Mouse (Mus musculus) lung, embryonic 15.5 days (tissue): Measurements from ENCODE around the gene Kcnma1. TPM values are rescaled to one million over a fixed set of nuclear protein-coding genes. Genes with fewer than 3 reads are reported as not detected.

Experiments
- ATAC-seq: fragments of 200-750 bp; cut with Nextera tagmentation; 2 replicates; pipeline ENCODE4 v1.8.0; 2017; ENCODE audit warnings: moderate number of reproducible peaks, borderline replicate concordance; ENCODE audit not compliant: low FRiP score, low TSS enrichment; ENCODE audit errors: extremely low read depth
- H3K27ac ChIP-seq: fragments of 300-500 bp; sonication (generic); 2 replicates; pipeline ENCODE4 v1.5.1; 2015; ENCODE audit warnings: moderate library complexity, mild to moderate bottlenecking, inconsistent platforms
- H3K27me3 ChIP-seq: fragments of 300-500 bp; sonication (generic); 2 replicates; pipeline ENCODE4 v1.6.1; 2015; ENCODE audit warnings: inconsistent platforms
- H3K36me3 ChIP-seq: fragments of 300-500 bp; sonication (generic); 2 replicates; pipeline ENCODE4 v1.6.1; 2015; ENCODE audit warnings: inconsistent platforms
- H3K4me1 ChIP-seq: fragments of 300-500 bp; sonication (generic); 2 replicates; pipeline ENCODE4 v1.6.1; 2015; ENCODE audit warnings: inconsistent platforms
- H3K4me2 ChIP-seq: fragments of 300-500 bp; sonication (generic); 2 replicates; pipeline ENCODE4 v1.6.1; 2015; ENCODE audit warnings: inconsistent platforms, mild to moderate bottlenecking, moderate library complexity
- H3K4me3 ChIP-seq: fragments of 300-500 bp; sonication (generic); 2 replicates; pipeline ENCODE4 v1.5.1; 2015; ENCODE audit warnings: mild to moderate bottlenecking, inconsistent platforms
- H3K9ac ChIP-seq: fragments of 300-500 bp; sonication (generic); 2 replicates; pipeline ENCODE4 v1.6.1; 2015; ENCODE audit warnings: inconsistent platforms
- H3K9me3 ChIP-seq: fragments of 300-500 bp; sonication (generic); 2 replicates; pipeline ENCODE4 v1.6.1; 2016; ENCODE audit warnings: inconsistent platforms
- WGBS: fragments of 180-500 bp; shearing (Covaris S2); methylation state at CpG from one replicate; pipeline ENCODE4 v1.1.7; 2015; 5-methylcytosine and 5-hydroxymethylcytosine counted together
- polyA plus RNA-seq: library from polyadenylated mRNA; unstranded; fragments of >200 nt; fragmentation: Nextera tagmentation; extraction: Ambion mirVana; gene quantifications from 2 replicates; pipeline ENCODE4 v1.2.1, GENCODE M21; 2015

Kcnma1 gene
- polyA plus RNA-seq, 1 experiment from 2014 or later = 1.4 TPM

DNA sequence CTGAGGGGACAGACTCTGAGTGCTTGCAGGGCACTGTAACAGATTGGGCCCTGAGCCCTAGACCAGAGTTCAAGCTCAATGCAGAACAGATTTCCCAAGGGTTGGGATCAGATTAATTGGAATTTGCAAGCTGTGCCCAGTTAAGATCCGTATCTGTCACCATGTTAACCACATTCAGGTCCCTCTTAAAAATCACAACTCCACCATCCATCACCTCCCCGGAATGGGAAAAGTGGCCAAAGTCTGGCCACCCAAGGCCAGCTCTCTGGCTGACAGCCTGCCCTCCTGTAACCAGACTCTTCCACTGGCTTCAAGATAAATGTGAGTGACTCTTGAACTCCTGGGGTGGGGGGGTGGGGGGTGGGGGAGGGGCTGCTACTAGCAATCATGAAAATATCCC, 70.4 kb downstream of the Kcnma1 start:
- Histone ChIP-seq H3K36me3 (no peaks in the 10 kb centered on the region), H3K4me3 (no peak overlapping the region), H3K4me1 (no peaks in the 10 kb centered on the region), H3K9ac (no peak overlapping the region), H3K27ac (no peak overlapping the region), H3K4me2 (no peak overlapping the region), H3K27me3 (no peaks in the 10 kb centered on the region), H3K9me3 (no peaks in the 10 kb centered on the region)
- WGBS = 40% methylated on average over 2 of the region's 2 CpGs
- no peak for ATAC-seq

DNA sequence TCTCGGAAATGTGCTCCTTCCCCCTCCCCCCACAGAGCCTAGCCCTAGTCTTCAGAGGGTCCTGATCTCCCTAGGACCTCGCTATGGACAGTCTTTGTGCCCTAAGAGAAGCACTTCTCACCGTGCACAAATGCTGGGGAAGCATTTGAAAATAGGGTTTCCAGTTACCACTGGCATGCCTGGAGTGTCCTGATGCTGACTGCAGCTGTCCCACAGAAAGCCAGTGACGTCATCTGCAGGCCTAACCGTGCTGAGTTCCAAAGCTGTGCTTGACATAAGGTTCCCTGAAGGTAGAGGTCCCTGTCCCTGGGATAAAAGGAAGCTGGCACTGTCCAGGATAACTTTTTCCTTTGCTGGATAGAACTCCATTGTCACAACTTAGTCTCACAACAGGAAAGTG, 71.1 kb downstream of the Kcnma1 start:
- no peak for ATAC-seq
- Histone ChIP-seq H3K4me2 (no peak overlapping the region), H3K9ac (no peak overlapping the region), H3K4me3 (no peak overlapping the region), H3K9me3 (no peaks in the 10 kb centered on the region), H3K36me3 (no peaks in the 10 kb centered on the region), H3K27me3 (no peaks in the 10 kb centered on the region), H3K4me1 (no peaks in the 10 kb centered on the region), H3K27ac (no peak overlapping the region)
- 31% methylated on average over 5 of the region's 5 CpGs for WGBS

DNA sequence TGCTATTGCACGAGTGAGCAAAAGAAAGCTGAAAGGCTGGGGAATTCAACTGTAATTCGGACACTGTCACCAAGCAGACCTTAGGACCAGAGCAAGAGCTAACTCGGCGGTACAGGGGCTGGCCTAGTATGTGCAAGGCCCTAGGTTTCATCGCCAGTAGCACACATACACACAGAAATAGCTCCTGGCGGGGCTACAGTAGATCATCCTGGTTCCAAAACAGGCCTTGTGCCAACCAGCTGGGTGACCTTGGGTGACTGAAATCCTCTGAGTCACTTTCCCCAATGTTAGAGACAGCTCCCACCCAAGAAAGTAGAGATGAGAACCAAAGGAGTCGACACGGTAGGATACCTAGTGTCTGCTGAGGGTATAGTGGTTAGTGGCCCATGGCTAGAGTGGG, 72.2 kb downstream of the Kcnma1 start:
- Histone ChIP-seq H3K27ac (no peak overlapping the region), H3K36me3 (no peaks in the 10 kb centered on the region), H3K9ac (no peak overlapping the region), H3K9me3 (no peaks in the 10 kb centered on the region), H3K4me1 (no peaks in the 10 kb centered on the region), H3K4me3 (no peak overlapping the region), H3K4me2 (no peak overlapping the region), H3K27me3 (no peaks in the 10 kb centered on the region)
- no peak for ATAC-seq
- 83% methylated on average over 8 of the region's 8 CpGs for WGBS

DNA sequence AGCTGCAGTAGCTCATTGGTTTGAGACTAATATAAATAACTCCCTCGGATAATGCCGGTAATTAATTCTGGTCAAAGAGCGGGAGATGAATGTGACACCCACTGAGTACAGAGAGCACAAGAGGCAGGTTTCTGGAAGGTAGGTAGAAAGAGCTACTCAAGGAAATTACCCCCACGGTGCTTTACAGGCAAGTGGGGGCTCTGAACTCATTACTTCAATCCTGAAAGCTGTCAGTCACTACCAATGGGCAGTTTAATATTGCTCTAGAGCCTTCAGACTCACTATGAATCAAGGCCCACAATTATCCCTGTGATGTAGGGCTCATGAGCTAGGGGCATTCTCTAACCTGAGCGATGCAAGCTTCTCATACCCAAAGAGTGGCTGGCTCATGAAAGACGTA, 79.3 kb downstream of the Kcnma1 start:
- 77% methylated on average over 6 of the region's 6 CpGs for WGBS
- Histone ChIP-seq H3K9me3 (no peaks in the 10 kb centered on the region), H3K9ac (no peak overlapping the region), H3K4me1 (no peaks in the 10 kb centered on the region), H3K4me3 (no peak overlapping the region), H3K36me3 (no peaks in the 10 kb centered on the region), H3K27me3 (no peaks in the 10 kb centered on the region), H3K4me2 (no peak overlapping the region), H3K27ac (no peak overlapping the region)
- ATAC-seq = no peak

DNA sequence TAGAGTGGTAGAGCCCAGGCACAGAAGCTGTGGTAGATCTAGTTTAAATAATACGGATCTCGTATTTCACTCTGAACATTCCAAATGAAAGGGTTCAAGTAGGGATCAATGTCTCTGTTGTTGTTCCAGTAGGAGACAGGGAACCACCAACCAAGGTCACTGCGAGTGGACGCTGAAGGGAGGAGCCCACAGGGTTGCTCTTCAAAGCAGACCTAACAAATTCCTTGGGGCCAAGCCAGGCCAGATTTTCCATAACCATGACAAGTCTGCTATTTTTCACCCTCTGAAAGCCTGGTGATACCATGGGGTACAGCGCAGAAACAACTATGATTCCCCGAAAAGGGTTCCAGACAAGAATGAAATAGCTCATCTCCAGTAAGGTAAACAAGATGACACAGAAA, 82.6 kb downstream of the Kcnma1 start:
- no peaks in the 10 kb centered on the region for H3K9me3 ChIP-seq
- H3K27me3 ChIP-seq = no peaks in the 10 kb centered on the region
- H3K4me2 ChIP-seq = no peak overlapping the region
- H3K4me3 ChIP-seq = no peak overlapping the region
- WGBS = 54% methylated on average over 6 of the region's 6 CpGs
- no peaks in the 10 kb centered on the region for H3K36me3 ChIP-seq
- ATAC-seq = no peak
- H3K9ac ChIP-seq = no peak overlapping the region
- no peaks in the 10 kb centered on the region for H3K4me1 ChIP-seq
- H3K27ac ChIP-seq = no peak overlapping the region

DNA sequence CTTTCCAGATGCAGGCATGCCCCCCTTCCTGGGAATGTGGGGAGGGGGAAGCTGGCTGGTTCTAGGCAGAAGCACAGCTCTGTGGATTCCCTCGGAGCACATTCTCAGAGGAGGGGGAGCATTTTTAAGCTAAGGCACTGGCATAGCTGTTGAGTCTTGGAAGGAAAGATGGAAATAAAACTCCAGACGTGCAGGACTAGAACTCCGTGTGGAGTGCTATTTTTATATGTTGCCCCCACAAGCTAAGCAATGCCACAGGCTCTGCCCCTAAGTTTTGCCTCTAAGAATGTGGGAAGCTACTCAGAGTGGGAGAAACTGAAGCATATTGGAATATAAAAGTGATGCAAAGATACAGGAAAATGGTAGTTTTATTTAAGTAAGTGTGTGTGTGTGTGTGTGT, 85.1 kb downstream of the Kcnma1 start:
- no peak overlapping the region for H3K27ac ChIP-seq

DNA sequence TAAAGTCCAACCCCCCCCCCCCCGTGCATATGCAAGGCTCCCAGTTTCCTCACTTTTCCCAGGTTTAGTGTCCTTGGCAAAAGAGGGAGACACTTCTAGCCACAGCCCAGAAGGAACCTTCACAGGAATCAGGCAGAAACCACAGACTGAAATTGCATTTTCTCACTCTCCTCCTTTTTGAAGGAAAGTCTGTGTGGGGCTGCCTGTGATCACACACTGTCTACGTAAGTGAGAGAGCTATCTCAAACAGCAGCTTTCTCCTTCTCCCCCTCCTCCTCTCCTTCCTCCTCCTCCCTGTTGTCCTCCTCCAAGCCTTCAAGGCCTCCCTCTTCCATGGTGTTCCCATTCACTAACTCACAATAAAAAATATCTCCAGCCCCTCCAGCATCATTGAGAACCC, 90.9 kb downstream of the Kcnma1 start:
- no peaks in the 10 kb centered on the region for H3K27me3 ChIP-seq
- H3K4me1 ChIP-seq = no peaks in the 10 kb centered on the region
- no peak for ATAC-seq
- no peaks in the 10 kb centered on the region for H3K9me3 ChIP-seq
- no peak overlapping the region for H3K9ac ChIP-seq
- H3K36me3 ChIP-seq = no peaks in the 10 kb centered on the region
- H3K27ac ChIP-seq = no peak overlapping the region
- WGBS = 73% methylated on average over 2 of the region's 2 CpGs
- no peak overlapping the region for H3K4me2 ChIP-seq
- no peak overlapping the region for H3K4me3 ChIP-seq

More for the DNA sequence above, 85.1 kb downstream of the Kcnma1 start:
- WGBS = 72% methylated on average over 3 of the region's 3 CpGs
- no peaks in the 10 kb centered on the region for H3K4me1 ChIP-seq
- no peaks in the 10 kb centered on the region for H3K27me3 ChIP-seq
- no peak overlapping the region for H3K4me2 ChIP-seq
- H3K4me3 ChIP-seq = no peak overlapping the region
- no peak for ATAC-seq
- H3K36me3 ChIP-seq = no peaks in the 10 kb centered on the region
- H3K9ac ChIP-seq = no peak overlapping the region
- no peaks in the 10 kb centered on the region for H3K9me3 ChIP-seq

DNA sequence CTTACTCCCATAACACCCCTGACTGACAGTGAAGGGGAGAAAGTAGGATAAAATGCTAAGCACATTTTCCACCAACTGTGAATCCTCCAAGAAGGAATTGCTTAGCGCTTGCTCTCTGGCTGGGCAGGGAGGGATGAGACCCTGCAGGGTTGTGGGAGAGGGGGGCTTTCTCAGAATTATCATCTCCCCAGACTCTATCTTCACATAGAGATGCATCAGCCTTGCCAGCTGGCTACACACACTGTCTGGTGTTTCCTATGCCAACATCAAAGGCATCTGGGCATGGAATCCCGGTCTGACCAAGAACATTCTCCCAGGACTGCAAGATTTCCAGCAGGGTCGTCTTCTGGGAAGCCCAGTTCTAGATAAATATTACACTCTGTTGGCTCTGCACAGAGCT, 91.5 kb downstream of the Kcnma1 start:
- WGBS = 71% methylated on average over 3 of the region's 3 CpGs
- Histone ChIP-seq H3K27me3 (no peaks in the 10 kb centered on the region), H3K9ac (no peak overlapping the region), H3K27ac (no peak overlapping the region), H3K4me1 (no peaks in the 10 kb centered on the region), H3K4me2 (no peak overlapping the region), H3K9me3 (no peaks in the 10 kb centered on the region), H3K36me3 (no peaks in the 10 kb centered on the region), H3K4me3 (no peak overlapping the region)
- ATAC-seq = no peak

DNA sequence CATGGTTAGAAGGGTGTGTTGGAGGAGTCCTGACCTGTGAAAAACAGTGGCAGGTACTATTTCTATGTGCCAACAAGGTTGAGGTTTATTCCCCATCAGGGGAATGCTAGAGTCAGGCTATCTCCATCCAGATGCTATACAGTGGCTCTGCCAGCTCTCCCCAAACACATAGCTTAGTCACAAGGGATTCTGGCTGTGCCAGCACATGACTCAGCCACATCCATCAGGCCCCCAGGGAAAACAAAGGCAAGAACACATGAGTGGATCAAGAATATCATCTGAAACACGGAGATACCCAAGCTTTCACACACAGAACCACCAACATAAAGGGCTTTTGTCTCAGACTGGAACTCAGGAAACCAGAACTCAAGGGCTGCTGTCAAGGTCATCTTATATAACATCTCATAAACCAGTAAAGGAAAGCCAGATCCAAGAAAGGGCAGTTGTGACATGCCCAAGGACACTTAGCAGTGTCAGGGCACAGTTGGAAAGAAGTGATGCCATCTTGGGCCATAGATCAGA, 103.1 kb downstream of the Kcnma1 start:
- Histone ChIP-seq H3K36me3 (no peaks in the 10 kb centered on the region), H3K4me3 (no peak overlapping the region), H3K27ac (no peak overlapping the region), H3K4me2 (no peak overlapping the region), H3K9me3 (no peaks in the 10 kb centered on the region), H3K4me1 (no peaks in the 10 kb centered on the region), H3K27me3 (no peaks in the 10 kb centered on the region), H3K9ac (no peak overlapping the region)
- WGBS = 33% methylated on average over 1 of the region's 1 CpGs
- no peak for ATAC-seq

DNA sequence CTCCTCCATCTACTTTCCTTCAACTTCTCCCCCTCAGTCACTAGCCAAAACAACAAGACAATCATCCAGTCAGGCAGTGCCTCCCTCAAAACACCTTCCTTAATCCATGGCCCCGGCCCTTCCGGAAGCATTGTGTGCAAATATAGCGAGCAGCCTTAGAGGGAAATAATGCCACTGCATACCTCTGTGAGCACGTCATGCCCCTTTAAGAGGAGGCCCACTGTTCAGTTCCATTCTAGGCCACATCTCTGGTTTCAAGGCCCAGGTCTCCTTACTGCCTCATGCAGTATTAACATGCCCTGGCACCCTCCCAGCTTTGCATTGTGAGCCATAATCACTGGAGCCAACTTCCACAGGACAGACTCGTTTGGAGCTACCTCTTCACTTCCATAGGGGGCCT, 105.7 kb downstream of the Kcnma1 start:
- Histone ChIP-seq H3K9ac (no peak overlapping the region), H3K36me3 (no peaks in the 10 kb centered on the region), H3K27ac (no peak overlapping the region), H3K4me3 (no peak overlapping the region), H3K9me3 (no peaks in the 10 kb centered on the region), H3K4me1 (no peaks in the 10 kb centered on the region), H3K27me3 (no peaks in the 10 kb centered on the region), H3K4me2 (no peak overlapping the region)
- no peak for ATAC-seq
- WGBS = 63% methylated on average over 5 of the region's 5 CpGs

DNA sequence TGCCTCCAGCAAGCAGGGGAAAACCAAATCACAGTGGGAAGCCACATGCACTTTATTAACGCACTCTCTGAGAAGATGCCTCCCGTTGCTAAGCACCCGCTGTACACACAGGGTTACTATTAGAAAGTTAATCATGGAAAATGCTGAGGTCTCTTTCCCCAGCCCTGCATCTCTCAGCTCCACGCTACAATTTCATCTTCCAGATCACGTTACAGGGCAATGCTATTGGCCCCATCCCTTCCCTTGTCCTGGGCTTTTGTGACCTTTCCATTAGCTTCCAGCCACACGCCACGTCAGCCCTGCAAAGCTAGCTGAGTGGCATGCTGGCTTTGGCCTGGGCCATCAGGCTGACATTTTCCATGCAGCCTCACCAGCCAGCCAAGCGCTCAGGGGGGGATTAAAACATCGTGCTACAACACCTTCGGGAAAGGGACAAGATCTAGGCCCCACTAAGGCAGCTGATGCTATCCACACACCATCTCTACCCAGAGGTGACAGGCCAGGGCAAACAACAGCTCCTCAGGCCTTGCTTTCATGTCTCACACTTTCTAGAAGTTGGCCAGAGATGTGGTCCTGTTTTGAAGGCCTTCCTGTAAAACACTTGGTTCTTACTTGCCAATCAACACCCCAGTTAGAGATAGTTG, 111.5 kb downstream of the Kcnma1 start:
- ATAC-seq = no peak
- no peak overlapping the region for H3K9ac ChIP-seq
- H3K4me3 ChIP-seq = no peak overlapping the region
- no peak overlapping the region for H3K4me2 ChIP-seq
- WGBS = 36% methylated on average over 10 of the region's 10 CpGs
- H3K27ac ChIP-seq = no peak overlapping the region
- no peaks in the 10 kb centered on the region for H3K4me1 ChIP-seq
- no peaks in the 10 kb centered on the region for H3K36me3 ChIP-seq
- no peaks in the 10 kb centered on the region for H3K27me3 ChIP-seq
- no peaks in the 10 kb centered on the region for H3K9me3 ChIP-seq

DNA sequence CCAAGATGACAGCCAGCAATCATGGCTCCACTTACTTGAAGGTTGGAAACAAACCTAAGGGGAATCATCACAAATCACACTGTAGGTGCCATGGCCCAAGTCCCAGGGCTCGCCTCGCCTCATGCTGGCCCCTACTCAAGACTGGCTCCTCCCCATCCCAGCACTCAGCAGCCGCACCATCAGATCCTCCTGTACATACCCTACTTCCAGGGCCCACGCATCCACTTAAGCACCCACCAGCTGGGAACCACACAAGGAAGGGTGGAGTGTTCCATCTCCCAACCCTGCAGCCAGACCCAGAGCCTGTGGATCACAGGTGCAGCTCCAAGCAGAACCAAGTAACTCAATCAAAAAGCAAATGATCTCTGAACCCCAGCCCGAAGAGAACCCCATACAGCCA, 114.8 kb downstream of the Kcnma1 start:
- 66% methylated on average over 5 of the region's 5 CpGs for WGBS
- H3K36me3 ChIP-seq = no peaks in the 10 kb centered on the region

DNA sequence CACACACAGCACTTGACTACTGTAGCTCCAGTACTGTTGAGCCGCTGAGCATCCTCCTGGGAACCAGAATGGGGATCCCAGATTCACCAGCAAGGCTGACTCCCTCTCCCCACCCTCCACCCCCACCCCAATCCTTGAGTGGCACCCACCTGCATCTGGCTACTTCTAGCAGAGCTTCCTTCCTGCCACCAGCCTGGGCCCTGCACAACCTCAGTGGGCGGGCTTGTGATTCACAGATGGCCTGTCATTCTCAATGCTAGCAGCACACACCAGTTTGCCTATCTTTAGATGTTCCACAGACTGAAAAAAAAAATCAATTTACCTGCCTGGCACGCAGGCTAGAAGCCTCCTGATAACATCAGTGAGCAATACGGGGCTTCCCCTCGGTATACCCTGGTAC, 116.5 kb downstream of the Kcnma1 start:
- Histone ChIP-seq H3K4me3 (no peak overlapping the region), H3K4me1 (no peaks in the 10 kb centered on the region), H3K4me2 (no peak overlapping the region), H3K9me3 (no peaks in the 10 kb centered on the region), H3K27me3 (no peaks in the 10 kb centered on the region), H3K27ac (no peak overlapping the region), H3K9ac (no peak overlapping the region), H3K36me3 (no peaks in the 10 kb centered on the region)
- 72% methylated on average over 5 of the region's 5 CpGs for WGBS
- ATAC-seq = no peak

More for the DNA sequence above, 114.8 kb downstream of the Kcnma1 start:
- Histone ChIP-seq H3K9me3 (no peaks in the 10 kb centered on the region), H3K27me3 (no peaks in the 10 kb centered on the region), H3K4me1 (no peaks in the 10 kb centered on the region), H3K9ac (no peak overlapping the region), H3K4me2 (no peak overlapping the region), H3K27ac (no peak overlapping the region), H3K4me3 (no peak overlapping the region)
- ATAC-seq = no peak
